Mouse (Mus musculus): ENCODE data around the gene Mfrp. TPM values are rescaled to one million over a fixed set of nuclear protein-coding genes. Genes with fewer than 3 reads are reported as not detected.

Gene Mfrp
- polyA plus RNA-seq (2014; fragmentation: Illumina TruSeq; extraction: RNeasy Lipid Tissue Mini Kit (QIAGEN cat#74804); ENCODE audit: insufficient read depth, low read depth, low replicate concordance): not detected

DNA sequence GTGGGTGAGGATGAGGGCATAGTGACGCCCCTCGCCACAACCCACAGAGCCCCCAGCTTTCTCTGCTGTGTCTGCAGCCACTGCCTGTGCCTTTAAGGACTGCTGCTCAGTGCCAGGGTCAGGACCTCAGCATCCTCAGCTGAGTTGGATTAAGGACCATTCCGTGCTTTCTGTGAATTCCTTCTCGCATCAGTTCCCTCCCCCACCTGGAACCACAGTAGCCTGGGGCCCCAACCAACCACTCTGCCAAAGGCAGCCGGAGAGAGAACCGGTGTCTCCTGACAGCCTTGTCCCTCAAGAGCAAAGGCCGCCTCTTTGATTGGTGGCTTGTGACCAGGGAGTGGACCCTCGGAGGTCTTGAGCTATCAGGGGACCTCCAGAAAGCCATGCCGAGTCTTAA lies at the start of gene Mfrp:
Gene Mfrp (plus strand): TSS at position 240 of the 400 bp plus-strand sequence.

DNA sequence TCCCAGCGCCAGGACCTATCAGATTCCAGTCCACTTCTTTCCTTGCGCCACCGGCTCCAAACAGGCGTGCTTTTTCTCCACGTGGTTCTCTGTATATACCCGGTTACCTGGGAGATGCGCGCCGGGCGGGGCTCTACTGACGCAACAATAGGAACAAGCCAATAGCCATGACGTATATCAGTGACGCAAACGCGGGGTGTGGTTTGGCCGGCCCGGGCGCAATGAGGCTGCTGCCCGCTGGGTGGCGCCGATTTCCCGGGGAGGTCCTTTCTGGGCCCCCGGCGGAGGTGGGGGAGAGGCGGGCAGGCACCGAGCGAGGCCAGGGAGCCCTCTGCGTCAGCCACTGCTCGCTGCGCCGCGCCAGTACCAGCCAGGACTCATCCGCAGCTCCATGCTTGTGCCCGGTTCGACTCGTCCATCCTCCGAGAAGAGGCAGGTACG lies 34.7 kb upstream of the Mfrp start, which contains the start of gene Usp2:
Gene Usp2 (plus strand): TSS at position 237 of the 441 bp plus-strand sequence.

DNA sequence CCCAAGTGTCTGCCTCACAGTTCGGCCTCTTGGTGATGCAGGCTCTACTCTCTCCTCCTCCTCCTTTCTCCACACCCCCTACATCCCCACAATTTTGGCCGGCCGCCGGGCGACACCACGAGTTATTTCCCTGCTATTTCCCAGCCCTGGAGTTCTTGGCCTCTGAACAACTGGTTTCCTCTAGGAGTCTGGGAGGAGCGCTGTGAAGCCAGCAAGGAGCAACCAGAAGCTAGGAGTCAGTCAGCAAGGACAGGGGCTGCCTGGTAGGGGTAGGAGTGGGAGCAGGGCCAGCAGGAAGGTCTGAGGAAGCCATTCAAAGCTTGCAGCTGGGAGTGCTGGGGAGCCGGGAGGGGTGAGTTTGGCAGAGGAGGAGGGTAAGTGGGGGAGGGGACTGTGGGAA lies 5.6 kb downstream of the Mfrp start, which contains the start of gene C1qtnf5:
Gene C1qtnf5 (plus strand): TSS at position 136 of the 400 bp plus-strand sequence.

DNA sequence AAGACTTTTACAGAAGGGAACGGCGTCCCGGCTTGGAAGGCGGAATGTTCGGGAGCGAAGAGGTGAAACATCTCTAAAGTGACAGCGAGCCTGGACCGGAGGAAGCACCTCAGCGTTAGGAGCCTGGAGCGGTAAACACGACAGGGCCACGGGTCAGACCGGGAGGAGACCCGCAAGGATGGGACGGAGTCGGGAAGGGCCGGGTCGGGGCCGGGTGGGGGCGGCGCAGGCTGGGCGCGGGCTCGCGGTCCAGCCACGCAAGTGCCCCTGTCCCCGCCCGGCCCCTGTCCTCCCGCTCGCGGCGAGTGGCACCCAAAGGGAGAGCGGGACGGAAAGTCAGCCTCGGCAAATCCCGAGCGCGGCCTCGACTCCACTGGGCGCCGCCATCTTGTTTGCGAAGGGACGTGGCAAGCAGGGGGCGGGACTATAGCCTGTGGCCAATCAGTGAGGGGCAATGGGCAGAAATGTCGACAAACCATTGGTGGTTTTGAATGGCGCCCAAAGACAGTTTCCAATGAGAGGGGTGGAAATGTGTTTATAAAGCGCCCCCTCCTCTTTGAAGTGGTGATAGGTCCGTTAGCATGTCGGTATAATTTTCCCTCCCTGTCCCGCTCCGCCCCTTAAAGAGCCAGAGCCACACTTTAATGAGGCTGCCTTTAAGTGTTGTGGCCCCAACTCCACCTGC lies 11.7 kb downstream of the Mfrp start, which contains the start of the genes Gm49380 and Rnf26:
Gene Gm49380 (minus strand): TSS at position 396 of the 685 bp plus-strand sequence.
Gene Rnf26 (minus strand): TSS at position 413 of the 685 bp plus-strand sequence.

DNA sequence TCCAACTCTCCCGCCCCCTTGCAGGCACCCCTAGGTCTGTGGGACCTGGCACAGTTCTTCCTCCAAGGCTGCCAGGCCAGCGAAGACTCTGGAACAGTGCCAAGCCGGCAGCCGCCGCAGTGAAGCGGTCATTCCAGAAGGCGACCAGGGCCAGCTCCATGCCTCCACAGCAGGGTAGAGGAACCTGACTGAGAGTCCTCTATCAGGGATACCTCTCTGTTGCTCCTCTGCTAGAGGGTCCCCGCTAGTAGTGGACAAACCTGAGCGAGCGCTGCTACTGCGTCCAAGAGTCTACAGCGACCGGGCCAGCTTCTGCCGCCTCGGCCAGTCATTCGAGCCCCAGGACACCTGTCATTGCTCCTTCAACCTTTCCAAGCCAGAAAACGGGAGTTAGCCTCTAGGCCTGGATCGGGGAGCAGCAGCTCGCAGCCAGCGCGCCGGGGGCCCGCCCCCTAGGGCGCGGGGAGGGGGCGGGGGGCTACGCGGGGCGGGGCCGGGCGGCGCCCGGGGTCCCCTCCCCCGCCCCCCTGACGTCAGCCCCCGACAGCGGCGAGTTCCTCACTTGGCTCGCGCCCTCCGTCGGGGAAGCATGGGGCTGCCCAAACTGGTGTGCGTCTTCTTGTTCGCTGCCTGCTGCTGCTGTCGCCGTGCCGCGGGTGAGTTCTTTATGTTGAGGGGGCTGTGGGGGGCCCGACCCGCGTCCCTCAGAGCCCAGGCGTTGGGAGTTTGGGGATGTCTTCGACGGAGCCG lies 32.7 kb downstream of the Mfrp start, which contains the start of gene Mcam:
Gene Mcam (plus strand): TSS at position 369 of the 750 bp plus-strand sequence.

Other genes with a start within 250 kb of the Mfrp start
- gene Thy1, start 58.3 kb upstream of the Mfrp start, polyA plus RNA-seq (2014; fragmentation: Illumina TruSeq; extraction: RNeasy Lipid Tissue Mini Kit (QIAGEN cat#74804); ENCODE audit: insufficient read depth, low read depth, low replicate concordance): 31.2 TPM
- 8.4 TPM for gene Usp2, start 34.7 kb upstream of the Mfrp start, polyA plus RNA-seq (2014; fragmentation: Illumina TruSeq; extraction: RNeasy Lipid Tissue Mini Kit (QIAGEN cat#74804); ENCODE audit: insufficient read depth, low read depth, low replicate concordance)
- 21.8 TPM for gene C1qtnf5, start 5.5 kb downstream of the Mfrp start, polyA plus RNA-seq (2014; fragmentation: Illumina TruSeq; extraction: RNeasy Lipid Tissue Mini Kit (QIAGEN cat#74804); ENCODE audit: insufficient read depth, low read depth, low replicate concordance)
- gene Gm49380, start 11.8 kb downstream of the Mfrp start, polyA plus RNA-seq (2014; fragmentation: Illumina TruSeq; extraction: RNeasy Lipid Tissue Mini Kit (QIAGEN cat#74804); ENCODE audit: insufficient read depth, low read depth, low replicate concordance): not detected
- 8.9 TPM for gene Rnf26, start 11.8 kb downstream of the Mfrp start, polyA plus RNA-seq (2014; fragmentation: Illumina TruSeq; extraction: RNeasy Lipid Tissue Mini Kit (QIAGEN cat#74804); ENCODE audit: insufficient read depth, low read depth, low replicate concordance)
- gene Mcam, start 32.7 kb downstream of the Mfrp start, polyA plus RNA-seq (2014; fragmentation: Illumina TruSeq; extraction: RNeasy Lipid Tissue Mini Kit (QIAGEN cat#74804); ENCODE audit: insufficient read depth, low read depth, low replicate concordance): 131 TPM
- 8.7 TPM for gene Cbl, start 132.3 kb downstream of the Mfrp start, polyA plus RNA-seq (2014; fragmentation: Illumina TruSeq; extraction: RNeasy Lipid Tissue Mini Kit (QIAGEN cat#74804); ENCODE audit: insufficient read depth, low read depth, low replicate concordance)
- gene Ccdc153, start 138.9 kb downstream of the Mfrp start, polyA plus RNA-seq (2014; fragmentation: Illumina TruSeq; extraction: RNeasy Lipid Tissue Mini Kit (QIAGEN cat#74804); ENCODE audit: insufficient read depth, low read depth, low replicate concordance): 174 TPM
- not detected for gene Pdzd3, start 149.7 kb downstream of the Mfrp start, polyA plus RNA-seq (2014; fragmentation: Illumina TruSeq; extraction: RNeasy Lipid Tissue Mini Kit (QIAGEN cat#74804); ENCODE audit: insufficient read depth, low read depth, low replicate concordance)
- 4.5 TPM for gene Nlrx1, start 166.9 kb downstream of the Mfrp start, polyA plus RNA-seq (2014; fragmentation: Illumina TruSeq; extraction: RNeasy Lipid Tissue Mini Kit (QIAGEN cat#74804); ENCODE audit: insufficient read depth, low read depth, low replicate concordance)
- 0.10 TPM for gene Abcg4, start 186.9 kb downstream of the Mfrp start, polyA plus RNA-seq (2014; fragmentation: Illumina TruSeq; extraction: RNeasy Lipid Tissue Mini Kit (QIAGEN cat#74804); ENCODE audit: insufficient read depth, low read depth, low replicate concordance)
- 7.0 TPM for gene Hinfp, start 203.9 kb downstream of the Mfrp start, polyA plus RNA-seq (2014; fragmentation: Illumina TruSeq; extraction: RNeasy Lipid Tissue Mini Kit (QIAGEN cat#74804); ENCODE audit: insufficient read depth, low read depth, low replicate concordance)
- 13.7 TPM for gene C2cd2l, start 218.6 kb downstream of the Mfrp start, polyA plus RNA-seq (2014; fragmentation: Illumina TruSeq; extraction: RNeasy Lipid Tissue Mini Kit (QIAGEN cat#74804); ENCODE audit: insufficient read depth, low read depth, low replicate concordance)
- 18.8 TPM for gene Dpagt1, start 224.3 kb downstream of the Mfrp start, polyA plus RNA-seq (2014; fragmentation: Illumina TruSeq; extraction: RNeasy Lipid Tissue Mini Kit (QIAGEN cat#74804); ENCODE audit: insufficient read depth, low read depth, low replicate concordance)
- gene H2afx, start 233.0 kb downstream of the Mfrp start, polyA plus RNA-seq (2014; fragmentation: Illumina TruSeq; extraction: RNeasy Lipid Tissue Mini Kit (QIAGEN cat#74804); ENCODE audit: insufficient read depth, low read depth, low replicate concordance): 15.0 TPM
- 24.9 TPM for gene Hmbs, start 242.5 kb downstream of the Mfrp start, polyA plus RNA-seq (2014; fragmentation: Illumina TruSeq; extraction: RNeasy Lipid Tissue Mini Kit (QIAGEN cat#74804); ENCODE audit: insufficient read depth, low read depth, low replicate concordance)